14 mouse cellular contexts compared by ENCODE assay signal in genomic region chr9:34716476-34716875, GRCm38 (mm10).
"Had no signal": no experiment of that assay in that cellular context is flagged by ENCODE, and none has a peak within 500 bp of the region (broad histone marks: within the 10 kb centered on the region; RNA-seq: fewer than 3 reads in every experiment).

No protein-coding gene starts in this region.

- H3K4me3 ChIP-seq: limb, embryonic 10.5 days; liver, embryonic 15.5 days; midbrain, embryonic 13.5 days; myocyte had no signal

- ATAC-seq: lung, postnatal 0 days; midbrain, embryonic 13.5 days had no signal

- H3K27me3 ChIP-seq: liver, embryonic 15.5 days had no signal

- H3K4me2 ChIP-seq: liver, embryonic 11.5 days; liver, embryonic 15.5 days; midbrain, embryonic 13.5 days had no signal

- H3K9ac ChIP-seq: liver, embryonic 15.5 days; midbrain, embryonic 13.5 days had no signal

- DNase-seq: kidney, adult 2 months; kidney, postnatal 25 days; lung, adult 2 months; lung, postnatal 36 days; right cerebral cortex, postnatal 4 days; spleen, adult 18-20 months; thymus, adult 18-20 months; thymus, postnatal 25 days had no signal

- H3K9me3 ChIP-seq: limb, embryonic 10.5 days; liver, embryonic 15.5 days; midbrain, embryonic 13.5 days had no signal

- H3K27ac ChIP-seq: limb, embryonic 10.5 days; liver, embryonic 15.5 days; midbrain, embryonic 13.5 days had no signal

- H3K36me3 ChIP-seq: limb, embryonic 10.5 days; liver, embryonic 15.5 days; midbrain, embryonic 13.5 days had no signal

- H3K4me1 ChIP-seq: liver, embryonic 15.5 days had no signal
